Mouse (Mus musculus) adipocyte (in vitro differentiated cells): ENCODE results near the gene Kdm6b.

Source experiments
- DNase-seq: peaks from one replicate; pipeline ENCODE4 v3.0.0-alpha.2; 2016; ENCODE audit warnings: low spot score

The Kdm6b gene

GRCm38 (mm10) chr11:69419443-69419812 lies 6.0 kb upstream of the Kdm6b start:
- DNase-seq, result peak; percentile 67

DNA sequence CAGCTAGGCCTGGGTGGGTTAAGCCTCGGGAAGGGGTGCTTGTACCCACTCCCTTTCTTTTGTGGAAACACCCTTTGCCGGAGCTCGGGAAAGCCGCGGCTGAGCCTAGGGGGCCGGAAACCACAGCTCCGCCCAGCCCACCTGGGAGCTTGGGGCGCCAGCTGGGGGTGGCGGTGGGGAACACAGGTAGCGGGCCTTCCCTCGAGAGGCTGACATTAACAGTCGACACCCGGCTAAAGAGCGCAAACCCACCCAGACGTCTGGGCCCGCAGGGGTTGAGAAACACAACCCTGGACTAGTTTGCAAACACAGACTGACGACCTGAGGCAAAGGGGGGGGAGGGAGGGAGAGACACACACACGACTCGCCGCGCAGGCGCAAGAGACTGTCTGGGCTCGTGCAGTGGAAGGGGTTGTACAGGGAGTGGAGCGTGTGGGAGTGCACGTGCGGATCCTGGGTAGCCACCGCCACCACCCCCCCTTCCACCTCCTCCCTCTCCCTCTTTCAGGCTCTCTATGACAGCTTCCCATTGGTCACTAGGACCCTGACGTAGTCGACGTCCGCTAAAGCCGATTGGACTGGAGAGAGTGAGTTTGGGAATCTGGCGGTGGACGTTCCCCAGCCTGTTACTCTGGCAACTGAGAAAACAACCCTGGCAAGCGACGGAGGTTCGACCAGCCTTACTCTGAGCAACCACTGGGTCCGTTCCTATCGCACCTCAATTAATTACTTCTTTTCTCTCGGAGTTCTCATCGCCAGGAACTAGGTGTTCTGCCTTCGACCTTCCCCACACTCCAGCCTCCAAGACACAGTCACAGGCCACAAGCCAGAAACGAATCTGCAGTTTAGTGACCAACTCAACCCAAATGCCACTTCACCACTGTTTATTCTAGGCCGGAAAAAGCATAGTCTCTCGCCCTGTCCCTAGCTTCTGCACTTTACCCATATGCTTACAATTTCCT lies 5.3 kb upstream of the Kdm6b start:
- DNase-seq, result peak; percentile 99

GRCm38 (mm10) chr11:69417449-69418384 lies 4.2 kb upstream of the Kdm6b start:
- peak; percentile 100 for DNase-seq

GRCm38 (mm10) chr11:69416921-69417448 lies 3.5 kb upstream of the Kdm6b start:
- peak; percentile 42 for DNase-seq

GRCm38 (mm10) chr11:69416509-69416908 lies 3.0 kb upstream of the Kdm6b start:
- peak; percentile 33 for DNase-seq

GRCm38 (mm10) chr11:69415668-69416451 lies 2.4 kb upstream of the Kdm6b start:
- peak; percentile 80 for DNase-seq

DNA sequence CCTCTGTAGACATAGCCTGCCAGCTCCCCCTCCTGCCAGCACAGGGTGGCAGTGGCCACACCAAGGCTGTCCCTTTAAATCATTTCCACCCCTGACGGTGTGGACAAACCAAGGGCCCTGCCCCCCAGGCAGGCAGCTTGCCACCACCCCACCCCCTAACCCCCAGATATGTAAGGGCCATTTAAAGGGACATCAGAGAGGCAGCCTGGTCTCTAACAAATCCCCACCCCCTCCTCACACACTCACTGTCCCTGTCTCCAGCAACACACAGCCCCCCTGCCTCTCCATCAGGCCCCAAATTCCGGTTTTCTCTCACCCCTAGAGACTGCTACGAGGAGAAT lies 1.8 kb upstream of the Kdm6b start:
- DNase-seq, result peak; percentile 91

GRCm38 (mm10) chr11:69414421-69415326 lies 1.2 kb upstream of the Kdm6b start:
- DNase-seq, result peak; percentile 76

DNA sequence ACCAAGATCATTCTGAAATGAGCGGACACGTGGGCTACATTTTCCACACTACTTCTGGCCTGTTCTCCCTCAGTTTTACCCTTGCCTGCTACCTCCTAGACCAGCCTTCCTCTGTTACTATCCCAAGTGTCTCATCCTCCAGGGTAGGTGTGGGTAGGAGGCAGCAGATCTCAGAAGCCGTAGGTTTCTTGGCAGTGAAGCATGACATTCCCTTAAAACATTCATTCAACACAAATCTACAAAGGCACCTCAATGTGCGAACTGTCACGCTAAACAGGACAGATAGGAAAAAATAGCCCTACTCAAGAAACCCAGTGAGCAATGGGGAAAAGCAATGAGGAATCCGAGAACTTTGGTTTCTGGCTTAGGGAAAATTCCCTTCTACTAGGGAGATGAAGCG lies 927 bp downstream of the Kdm6b start:
- DNase-seq, result no peak

DNA sequence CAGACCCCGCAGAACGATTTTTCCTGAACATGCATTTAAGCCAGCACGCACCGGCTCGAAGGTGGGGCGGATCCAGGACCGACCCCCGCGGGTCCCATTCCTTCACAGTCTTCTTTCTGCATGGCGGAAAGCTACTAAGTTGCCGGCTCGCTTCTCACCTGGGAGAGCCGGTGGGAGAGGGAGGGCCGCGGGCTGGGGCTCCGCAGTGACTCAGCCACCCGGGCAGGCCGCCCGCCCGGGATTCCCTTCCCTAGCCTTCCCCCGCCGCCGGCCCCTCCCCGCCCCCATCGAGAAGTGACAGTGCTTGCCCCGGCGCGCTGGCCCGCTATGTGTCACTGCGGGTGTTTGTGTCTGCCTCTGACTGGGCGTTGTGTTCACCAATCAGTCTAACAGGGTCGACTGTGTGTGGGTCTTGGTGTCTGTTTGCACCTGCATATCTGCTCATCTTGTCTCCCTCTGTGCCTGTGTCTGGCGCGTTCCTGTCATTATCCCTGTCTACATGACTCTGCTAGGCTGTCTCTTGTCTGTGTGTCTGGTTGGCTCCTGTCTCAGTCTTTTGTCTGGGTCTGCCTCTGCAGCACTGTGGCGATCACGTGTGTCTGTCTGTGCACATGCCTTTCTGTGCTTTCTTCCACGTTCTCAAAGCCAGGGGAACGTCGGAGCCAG lies 1.8 kb downstream of the Kdm6b start:
- DNase-seq, result peak; percentile 77

DNA sequence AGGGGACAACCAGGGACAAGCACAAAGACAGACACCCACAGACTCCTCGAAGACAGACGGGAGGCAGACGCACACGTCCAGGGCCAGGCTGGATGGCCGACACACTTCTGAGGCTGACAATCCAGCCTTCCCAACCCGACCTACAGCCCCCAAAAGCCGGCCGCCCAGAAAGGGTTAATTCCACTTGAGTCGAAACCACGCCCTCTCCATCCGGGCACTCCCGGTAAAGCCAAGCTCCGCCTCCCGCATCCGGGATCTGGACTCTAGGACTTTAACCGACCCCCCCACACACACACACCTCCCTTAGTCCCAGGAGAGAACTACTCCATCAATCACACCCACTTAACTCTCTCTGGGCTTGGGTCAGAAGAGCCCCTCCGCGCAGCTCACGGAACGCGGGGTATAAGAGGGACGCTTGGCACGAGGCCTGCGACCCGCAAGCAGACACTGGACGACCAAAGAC lies 2.4 kb downstream of the Kdm6b start:
- peak; percentile 96 for DNase-seq

GRCm38 (mm10) chr11:69410310-69411072 lies 3.0 kb downstream of the Kdm6b start:
- peak; percentile 71 for DNase-seq

GRCm38 (mm10) chr11:69410045-69410309 lies 3.5 kb downstream of the Kdm6b start:
- DNase-seq, result no peak

GRCm38 (mm10) chr11:69409378-69410044 lies 4.0 kb downstream of the Kdm6b start:
- DNase-seq, result peak; percentile 85

DNA sequence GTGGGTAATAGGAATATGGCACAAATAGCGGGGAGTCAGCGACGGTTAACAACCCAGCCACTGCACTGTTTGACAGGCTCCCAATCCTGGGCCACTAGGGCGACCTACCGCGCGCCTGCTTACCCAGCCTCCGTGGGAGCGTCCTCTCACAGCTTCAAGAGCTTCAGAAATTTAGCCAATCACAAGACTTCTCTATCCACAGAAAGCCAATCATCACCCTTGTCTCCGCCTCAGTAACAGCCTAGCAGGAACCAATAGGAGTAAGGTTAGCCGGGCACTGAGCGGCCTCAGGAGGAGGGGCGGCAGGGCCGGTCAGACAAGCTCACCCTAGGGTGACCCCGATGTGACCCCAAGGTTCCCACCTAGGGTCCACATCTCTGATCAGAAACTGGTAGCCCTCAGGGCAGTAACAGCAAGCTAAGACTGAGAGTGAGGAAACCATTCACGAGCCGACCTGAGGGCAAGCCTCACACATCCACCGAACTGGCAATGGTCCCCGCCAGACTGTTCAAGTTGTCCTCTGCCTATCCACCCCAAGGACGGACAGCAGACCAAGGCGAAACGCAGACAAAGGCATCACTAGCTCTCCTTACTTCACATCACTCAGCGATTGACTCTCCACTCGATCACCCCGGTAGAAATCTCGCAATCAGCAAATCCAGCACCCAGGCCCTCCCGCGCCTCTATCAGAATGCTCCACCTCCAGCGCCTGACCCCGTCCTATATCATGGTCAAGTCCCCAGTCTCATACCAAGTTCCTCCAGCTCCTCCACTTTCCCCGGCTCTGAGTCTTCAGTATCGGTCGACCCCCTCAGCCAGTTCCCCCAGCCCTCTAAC lies 4.7 kb downstream of the Kdm6b start:
- DNase-seq, result peak; percentile 94

DNA sequence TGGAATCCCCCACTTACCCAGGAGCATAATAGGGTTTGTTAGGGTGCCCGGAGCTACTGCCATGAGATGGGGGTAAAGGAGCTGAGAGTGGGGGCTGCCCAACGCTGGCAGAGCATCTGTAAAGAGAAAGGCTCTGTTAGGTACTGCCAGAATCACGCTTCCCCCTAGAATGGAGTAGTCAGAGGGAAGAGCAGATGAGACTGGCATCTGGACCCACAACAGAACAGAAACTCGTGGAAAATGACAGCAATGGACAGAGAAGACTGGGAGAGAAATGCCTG lies 5.8 kb downstream of the Kdm6b start:
- DNase-seq, result no peak

DNA sequence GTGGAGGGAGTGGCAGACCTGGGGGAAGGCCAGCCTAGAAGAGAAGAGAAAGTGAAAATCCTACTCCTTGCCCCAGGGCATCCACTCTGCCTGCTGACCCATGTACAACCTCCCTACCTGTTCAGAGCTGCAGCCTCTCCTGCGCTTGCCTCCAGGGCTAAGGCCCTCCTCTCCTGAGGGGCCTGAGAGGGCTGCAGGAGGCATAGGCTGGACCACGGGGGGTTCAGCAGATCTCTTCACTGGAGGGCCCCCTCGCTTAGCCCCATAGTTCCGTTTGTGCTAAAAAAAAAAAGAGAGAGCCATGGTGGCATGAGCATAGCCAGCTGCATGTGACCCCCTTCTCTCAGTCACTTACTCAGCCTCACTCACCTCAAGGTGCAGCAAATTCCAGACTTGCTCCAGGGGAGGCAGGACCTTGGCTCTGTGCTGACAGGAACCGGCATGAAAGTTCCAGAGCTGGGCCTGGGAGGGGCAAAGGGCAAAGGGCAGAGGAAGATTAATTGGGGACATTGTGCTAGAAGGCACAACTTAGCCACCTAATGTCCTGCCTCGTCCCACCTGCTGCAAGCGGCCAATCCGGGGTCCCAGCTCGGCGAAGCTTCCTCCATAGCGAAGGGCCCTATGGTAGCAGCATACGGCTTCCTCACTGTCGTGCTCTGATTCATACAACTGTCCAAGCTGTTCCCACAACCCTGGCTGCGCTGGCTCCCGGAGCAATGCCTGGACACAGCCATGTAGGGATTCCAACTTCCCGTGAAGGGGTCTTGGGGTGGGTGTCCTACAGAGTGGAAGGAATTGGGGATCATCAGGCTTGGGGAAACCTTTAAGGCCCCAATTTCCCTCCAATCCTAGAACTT lies 6.4 kb downstream of the Kdm6b start:
- no peak for DNase-seq
